Mouse (Mus musculus) heart, postnatal 4 days (tissue): ENCODE data around the gene March11. TPM values are rescaled to one million over a fixed set of nuclear protein-coding genes. Genes with fewer than 3 reads are reported as not detected.

ENCODE experiments used
- DNase-seq: peaks from one replicate; pipeline ENCODE4 v3.0.0; 2021
- total RNA-seq, 2 experiments: library from RNA; stranded (reverse); gene quantifications; 2 replicates each; pipeline ENCODE4 v1.2.3; 2021

March11 gene
- total RNA-seq, 2 experiments from 2014 or later, result 0.63 TPM; not detected in 1

DNA sequence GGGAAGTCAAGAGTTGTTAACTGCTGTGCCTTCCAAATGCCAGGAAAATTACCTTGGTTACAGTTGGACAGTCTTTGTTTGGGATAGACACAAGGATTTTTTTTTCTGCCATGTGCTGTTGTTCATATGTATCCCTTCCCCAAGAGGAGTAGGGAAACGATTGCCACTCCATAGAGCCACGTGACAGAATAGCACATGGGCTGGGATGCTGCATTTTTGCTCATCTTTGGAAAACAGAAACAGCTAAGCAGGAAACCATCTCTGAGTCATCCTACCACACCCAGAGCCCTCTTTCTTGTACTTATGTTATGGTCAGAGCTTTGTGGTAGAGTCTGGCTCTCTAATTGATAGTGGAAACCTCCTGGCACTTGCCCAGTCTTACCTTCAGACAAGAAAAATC lies 65.4 kb downstream of the March11 start:
- no peak for DNase-seq

- no peak for DNase-seq
Observed at GRCm38 (mm10) chr15:26374946-26375345, 66.1 kb downstream of the March11 start.

DNA sequence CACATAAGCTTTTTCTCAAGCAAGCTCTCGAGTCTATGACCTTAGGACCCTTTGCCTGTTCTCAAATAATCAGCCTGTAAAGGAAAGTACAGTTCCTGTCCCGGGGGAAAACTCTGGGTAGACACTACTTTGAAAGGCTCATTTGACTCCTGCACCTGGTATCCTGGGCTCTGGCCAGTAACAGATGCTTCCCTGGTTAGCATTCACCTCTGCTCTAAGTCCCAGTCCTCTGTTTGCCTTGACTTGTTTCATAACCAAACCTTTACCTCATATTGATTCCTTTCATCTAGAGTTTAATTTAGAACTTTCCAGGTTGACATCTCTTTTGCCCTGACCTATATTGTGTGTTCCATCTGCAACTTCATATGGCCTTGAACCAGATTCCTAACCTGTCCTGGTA lies 68.5 kb downstream of the March11 start:
- DNase-seq, result no peak

- DNase-seq, result no peak
Observed at GRCm38 (mm10) chr15:26378879-26379278, 70.0 kb downstream of the March11 start.

- no peak for DNase-seq
Observed at GRCm38 (mm10) chr15:26379831-26380230, 71.0 kb downstream of the March11 start.

DNA sequence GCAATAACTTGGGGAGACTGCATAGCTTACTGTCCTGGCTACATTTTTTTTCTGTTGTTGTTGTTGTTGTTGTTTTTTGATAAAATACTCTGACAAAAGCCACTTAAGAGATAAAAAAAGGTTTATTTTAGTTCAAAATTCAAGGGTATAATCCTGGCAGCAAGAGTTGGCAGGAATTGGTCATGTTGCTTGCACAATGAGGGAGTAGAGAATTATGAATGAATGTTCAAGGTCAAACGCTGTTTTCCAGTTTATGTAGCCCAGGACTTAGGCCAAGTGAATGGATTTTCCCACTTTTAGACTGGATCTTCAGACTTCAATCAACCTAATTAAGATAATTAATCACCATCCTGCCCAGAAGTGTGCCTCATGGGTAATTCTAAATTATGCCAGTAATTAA lies 72.0 kb downstream of the March11 start:
- DNase-seq, result no peak

GRCm38 (mm10) chr15:26390001-26390400 lies 81.2 kb downstream of the March11 start:
- DNase-seq, result no peak

- DNase-seq, result no peak
Observed at GRCm38 (mm10) chr15:26396556-26396955, 87.7 kb downstream of the March11 start.

DNA sequence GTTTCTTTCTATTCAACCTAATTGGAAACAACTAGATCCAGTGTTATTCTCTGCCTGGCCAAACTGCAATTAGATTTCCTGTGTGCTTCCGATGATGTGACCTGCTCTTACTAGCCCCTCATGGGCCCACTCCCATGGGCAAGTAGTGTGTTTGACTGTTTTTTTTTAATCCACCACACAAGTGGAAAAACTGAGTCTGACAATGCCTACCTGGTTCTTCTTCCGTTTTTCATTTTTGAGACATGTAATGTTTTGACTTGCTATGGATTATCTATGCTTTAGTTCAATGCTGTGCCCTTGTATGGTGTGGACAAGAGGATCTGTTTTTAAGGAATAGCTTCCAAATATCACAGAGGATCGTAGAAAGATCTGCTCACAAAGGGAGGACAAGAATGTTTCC lies 116.4 kb downstream of the March11 start:
- no peak for DNase-seq

DNA sequence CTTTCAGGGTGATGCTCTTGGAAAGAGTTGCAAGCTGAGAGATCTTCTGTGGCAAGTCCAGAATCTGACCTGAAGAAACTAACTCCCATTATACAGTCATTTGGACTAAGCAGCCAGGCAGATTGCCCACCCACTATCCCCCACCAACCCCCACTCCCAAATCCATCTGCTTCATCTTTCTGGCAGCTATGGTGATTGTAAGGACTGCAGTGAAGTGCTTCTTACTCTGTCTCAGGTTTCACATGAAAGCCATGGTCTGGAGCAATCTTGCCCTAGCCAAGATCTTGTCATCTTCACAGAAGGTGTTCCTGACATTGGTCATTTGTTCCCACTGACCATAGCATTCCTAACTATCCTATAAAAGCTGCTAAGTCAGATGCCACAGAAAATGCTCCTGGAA lies 117.4 kb downstream of the March11 start:
- DNase-seq, result no peak

DNA sequence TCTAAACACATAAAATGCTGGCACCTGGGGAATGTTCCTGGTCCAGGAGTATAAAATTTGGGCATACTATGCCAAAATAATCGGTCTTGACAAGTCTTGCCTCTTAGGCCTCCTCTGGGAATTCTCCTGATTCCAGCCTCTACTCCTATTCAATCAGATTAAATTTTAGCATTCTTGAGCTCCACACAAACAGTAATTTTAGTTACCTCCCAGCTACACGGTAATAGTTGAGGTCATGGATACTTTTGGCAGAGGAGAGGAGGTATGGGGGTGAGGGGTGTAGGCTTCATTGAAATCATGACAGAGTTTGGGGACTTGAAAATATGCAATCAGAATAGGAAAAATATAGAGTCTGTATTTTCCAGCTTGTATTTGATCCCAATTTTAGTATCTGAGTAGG lies 121.7 kb downstream of the March11 start:
- no peak for DNase-seq

- DNase-seq, result no peak
Observed at GRCm38 (mm10) chr15:26432676-26433075, 123.8 kb downstream of the March11 start.

- no peak for DNase-seq
Observed at GRCm38 (mm10) chr15:26435725-26436124, 126.9 kb downstream of the March11 start.

DNA sequence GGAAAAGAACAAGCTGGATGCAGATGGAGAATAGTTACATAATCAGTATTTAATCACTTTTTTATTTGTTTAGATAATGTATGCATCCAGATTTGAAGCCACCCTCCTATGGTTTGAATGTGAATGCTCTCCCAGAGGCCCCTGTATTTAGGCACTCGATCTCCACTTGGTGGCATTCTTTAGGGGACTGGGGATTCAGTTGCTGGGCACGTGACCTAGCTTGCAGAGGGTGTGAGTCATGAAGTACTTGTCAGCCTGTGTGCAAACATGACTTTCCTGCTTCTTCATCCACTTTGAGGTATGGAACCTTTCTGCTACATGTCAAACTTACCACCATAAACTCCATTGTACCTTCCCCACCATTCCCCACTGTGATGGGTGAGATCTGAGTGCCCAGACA lies 128.3 kb downstream of the March11 start:
- no peak for DNase-seq
